Mouse (Mus musculus): ENCODE measurements around the gene Gucy1a1. TPM values are rescaled to one million over a fixed set of nuclear protein-coding genes. Genes with fewer than 3 reads are reported as not detected.
A peak's percentile ranks its signal among the peaks of the same experiment; 100 is the strongest.

Gucy1a1 gene
- total RNA-seq (2014; rRNA removed; ENCODE audit: low replicate concordance) (23.3 and 28.7 TPM in 2 replicates), polyA plus RNA-seq (2015; fragmentation: Nextera tagmentation; extraction: Ambion mirVana) (24.6 and 25.7 TPM in 2 replicates)

GRCm38 (mm10) chr3:82145126-82145901 is at the start of gene Gucy1a1:
Gene Gucy1a1 (minus strand): TSS chr3:82145789.
- no peaks in the 10 kb centered on the region for H3K36me3 ChIP-seq (replicated peaks; ENCODE audit: control insufficient read depth, insufficient read depth, low read length)
- DNase-seq (ENCODE audit: low spot score) (peak; percentile 46), ATAC-seq (ENCODE audit: insufficient read depth, low read depth) (peak; percentile 70)
- peaks cover 5% of the 10 kb centered on the region; the same call in 1 of the 2 replicates for H3K4me1 ChIP-seq (ENCODE audit: control insufficient read depth, insufficient read depth)
- under 1% methylated on average over 36 of the region's 36 CpGs for WGBS
- H3K27me3 ChIP-seq (ENCODE audit: control insufficient read depth, insufficient read depth, low read length), result no peaks in the 10 kb centered on the region
- peak within 1 kb of the TSS; percentile 67 for H3K9ac ChIP-seq (replicated peaks; ENCODE audit: low read depth, low read length)
- H3K4me3 ChIP-seq (ENCODE audit: low read depth, low read length), result peak within 1 kb of the TSS; percentile 60
- TF ChIP-seq EP300 (IDR thresholded peaks at IDR 0.05; ENCODE audit: low read depth) (no peak), CTCF (IDR thresholded peaks at IDR 0.05; ENCODE audit: low read depth) (no peak)
- H3K9me3 ChIP-seq (replicated peaks; ENCODE audit: control insufficient read depth, low read length), result no peaks in the 10 kb centered on the region
- peak within 1 kb of the TSS; percentile 72 for H3K27ac ChIP-seq (ENCODE audit: low read depth)
- peak within 1 kb of the TSS; percentile 80 for H3K4me2 ChIP-seq (ENCODE audit: low read depth, low read length)

DNA sequence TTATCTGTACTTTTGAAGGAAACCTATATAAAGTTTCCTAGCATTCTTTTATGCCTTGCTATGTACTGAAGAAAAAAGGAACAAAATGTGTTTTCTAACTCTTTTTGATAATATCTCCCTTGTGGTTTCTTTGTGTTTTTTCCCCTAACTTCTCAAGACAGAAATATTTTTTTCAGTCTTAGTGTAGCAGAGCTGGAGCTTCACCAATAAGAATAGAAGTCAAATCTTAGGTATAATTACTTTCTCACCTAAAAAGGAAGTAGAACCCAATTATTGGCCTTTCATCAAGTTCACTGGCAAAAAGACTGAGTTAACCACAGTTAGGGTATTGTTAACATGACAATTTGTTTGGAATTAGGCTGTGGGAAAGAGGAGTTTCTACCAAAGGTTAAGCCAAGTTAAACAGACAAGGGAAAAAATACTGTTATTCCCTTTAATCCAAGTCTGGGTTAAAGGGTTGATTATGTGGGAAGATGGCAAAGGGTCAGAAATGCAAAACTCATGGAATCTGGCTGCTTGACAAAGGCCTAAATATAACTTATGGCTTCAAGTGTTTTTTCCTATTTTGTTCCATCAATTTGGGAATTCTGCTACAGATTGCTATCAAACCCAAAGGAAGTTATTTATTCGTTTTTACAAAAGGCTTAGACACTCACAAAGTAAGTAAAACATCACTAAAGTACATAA is 46.1 kb upstream of the Gucy1a1 start:
- no peak for ATAC-seq (ENCODE audit: insufficient read depth, low read depth)
- Histone ChIP-seq H3K4me2 (ENCODE audit: low read depth, low read length) (no peak overlapping the region), H3K9ac (replicated peaks; ENCODE audit: low read depth, low read length) (no peak overlapping the region), H3K36me3 (replicated peaks; ENCODE audit: control insufficient read depth, insufficient read depth, low read length) (no peaks in the 10 kb centered on the region), H3K4me3 (ENCODE audit: low read depth, low read length) (no peak overlapping the region), H3K9me3 (replicated peaks; ENCODE audit: control insufficient read depth, low read length) (0 out of 2 replicates have a peak, but pooled peaks cover 10% of the 10 kb centered on the region), H3K27me3 (ENCODE audit: control insufficient read depth, insufficient read depth, low read length) (no peaks in the 10 kb centered on the region), H3K27ac (ENCODE audit: low read depth) (no peak overlapping the region), H3K4me1 (ENCODE audit: control insufficient read depth, insufficient read depth) (0 out of 2 replicates have a peak, but pooled peaks cover 4% of the 10 kb centered on the region)
- 47% methylated on average over 1 of the region's 1 CpGs for WGBS
- TF ChIP-seq CTCF (IDR thresholded peaks at IDR 0.05; ENCODE audit: low read depth) (no peak), EP300 (IDR thresholded peaks at IDR 0.05; ENCODE audit: low read depth) (no peak)
- DNase-seq (ENCODE audit: low spot score), result no peak

GRCm38 (mm10) chr3:82185626-82186025 is 40.0 kb upstream of the Gucy1a1 start:
- no peak for ATAC-seq (ENCODE audit: insufficient read depth, low read depth)
- H3K4me1 ChIP-seq (ENCODE audit: control insufficient read depth, insufficient read depth), result no peaks in the 10 kb centered on the region
- WGBS, result 65% methylated on average over 9 of the region's 9 CpGs

GRCm38 (mm10) chr3:82181500-82181899 is 35.9 kb upstream of the Gucy1a1 start:
- no peaks in the 10 kb centered on the region for H3K9me3 ChIP-seq (replicated peaks; ENCODE audit: control insufficient read depth, low read length)
- no peaks in the 10 kb centered on the region for H3K27me3 ChIP-seq (ENCODE audit: control insufficient read depth, insufficient read depth, low read length)
- no peak overlapping the region for H3K9ac ChIP-seq (replicated peaks; ENCODE audit: low read depth, low read length)
- no peak overlapping the region for H3K4me3 ChIP-seq (ENCODE audit: low read depth, low read length)
- H3K4me1 ChIP-seq (ENCODE audit: control insufficient read depth, insufficient read depth), result no peaks in the 10 kb centered on the region
- DNase-seq (ENCODE audit: low spot score), result no peak
- TF ChIP-seq CTCF (IDR thresholded peaks at IDR 0.05; ENCODE audit: low read depth), result no peak
- TF ChIP-seq EP300 (IDR thresholded peaks at IDR 0.05; ENCODE audit: low read depth), result no peak
- no peak for ATAC-seq (ENCODE audit: insufficient read depth, low read depth)
- H3K27ac ChIP-seq (ENCODE audit: low read depth), result no peak overlapping the region
- H3K4me2 ChIP-seq (ENCODE audit: low read depth, low read length), result no peak overlapping the region
- no peaks in the 10 kb centered on the region for H3K36me3 ChIP-seq (replicated peaks; ENCODE audit: control insufficient read depth, insufficient read depth, low read length)

More at GRCm38 (mm10) chr3:82185626-82186025, 40.0 kb upstream of the Gucy1a1 start:
- TF ChIP-seq CTCF (IDR thresholded peaks at IDR 0.05; ENCODE audit: low read depth) (no peak), EP300 (IDR thresholded peaks at IDR 0.05; ENCODE audit: low read depth) (no peak)
- no peaks in the 10 kb centered on the region for H3K36me3 ChIP-seq (replicated peaks; ENCODE audit: control insufficient read depth, insufficient read depth, low read length)
- no peak overlapping the region for H3K4me3 ChIP-seq (ENCODE audit: low read depth, low read length)
- DNase-seq (ENCODE audit: low spot score), result no peak
- no peaks in the 10 kb centered on the region for H3K27me3 ChIP-seq (ENCODE audit: control insufficient read depth, insufficient read depth, low read length)
- no peak overlapping the region for H3K27ac ChIP-seq (ENCODE audit: low read depth)
- H3K9me3 ChIP-seq (replicated peaks; ENCODE audit: control insufficient read depth, low read length), result 0 out of 2 replicates have a peak, but pooled peaks cover 10% of the 10 kb centered on the region
- H3K4me2 ChIP-seq (ENCODE audit: low read depth, low read length), result no peak overlapping the region
- no peak overlapping the region for H3K9ac ChIP-seq (replicated peaks; ENCODE audit: low read depth, low read length)

GRCm38 (mm10) chr3:82180253-82180652 is 34.7 kb upstream of the Gucy1a1 start:
- Histone ChIP-seq H3K9me3 (replicated peaks; ENCODE audit: control insufficient read depth, low read length) (no peaks in the 10 kb centered on the region), H3K27me3 (ENCODE audit: control insufficient read depth, insufficient read depth, low read length) (no peaks in the 10 kb centered on the region), H3K4me2 (ENCODE audit: low read depth, low read length) (no peak overlapping the region), H3K4me3 (ENCODE audit: low read depth, low read length) (no peak overlapping the region), H3K36me3 (replicated peaks; ENCODE audit: control insufficient read depth, insufficient read depth, low read length) (no peaks in the 10 kb centered on the region), H3K9ac (replicated peaks; ENCODE audit: low read depth, low read length) (no peak overlapping the region), H3K4me1 (ENCODE audit: control insufficient read depth, insufficient read depth) (no peaks in the 10 kb centered on the region), H3K27ac (ENCODE audit: low read depth) (no peak overlapping the region)
- DNase-seq (ENCODE audit: low spot score) (no peak), ATAC-seq (ENCODE audit: insufficient read depth, low read depth) (no peak)
- TF ChIP-seq EP300 (IDR thresholded peaks at IDR 0.05; ENCODE audit: low read depth) (no peak), CTCF (IDR thresholded peaks at IDR 0.05; ENCODE audit: low read depth) (no peak)
- WGBS, result 63% methylated on average over 3 of the region's 3 CpGs

Measured in heart, postnatal 0 days (tissue).